Mouse (Mus musculus) heart, embryonic 14.5 days (tissue): ENCODE measurements around the gene Tcf7l2. TPM values are rescaled to one million over a fixed set of nuclear protein-coding genes. Genes with fewer than 3 reads are reported as not detected.

ENCODE experiments used
- ATAC-seq: fragments of 200-750 bp; cut with Nextera tagmentation; 2 replicates; pipeline ENCODE4 v1.8.0; 2017; ENCODE audit warnings: low read depth, moderate TSS enrichment; ENCODE audit not compliant: insufficient number of reproducible peaks, insufficient read depth, low FRiP score
- H3K27ac ChIP-seq, 2 experiments: fragments of 200-500 bp in 1 of 2; fragments of 300-500 bp in 1 of 2; sonication (generic) in 1 of 2; replicated peaks in 1 of 2; 2 replicates each; pipeline ENCODE4 v1.5.1; 2012 to 2014; ENCODE audit warnings: low read depth in 2 of 2, low read length in 2 of 2, control low read depth in 1 of 2, mild to moderate bottlenecking in 1 of 2, mixed read lengths in 1 of 2; ENCODE audit not compliant: control insufficient read depth in 1 of 2, insufficient read depth in 1 of 2
- H3K27me3 ChIP-seq: fragments of 300-500 bp; sonication (generic); 2 replicates; pipeline ENCODE4 v1.6.1; 2014; ENCODE audit warnings: mild to moderate bottlenecking, low read length, control low read depth; ENCODE audit not compliant: control insufficient read depth, insufficient read depth
- H3K36me3 ChIP-seq: fragments of 300-500 bp; sonication (generic); 2 replicates; pipeline ENCODE4 v1.6.1; 2014; ENCODE audit warnings: mild to moderate bottlenecking, control low read depth, low read length, mixed read lengths; ENCODE audit not compliant: control insufficient read depth, insufficient read depth
- H3K4me1 ChIP-seq, 2 experiments: fragments of 200-500 bp in 1 of 2; fragments of 300-500 bp in 1 of 2; sonication (generic) in 1 of 2; 2 replicates each; pipeline ENCODE4 v1.6.1; 2012 to 2014; ENCODE audit warnings: low read length in 2 of 2, control low read depth in 1 of 2, mixed read lengths in 1 of 2; ENCODE audit not compliant: control insufficient read depth in 2 of 2, insufficient read depth in 2 of 2
- H3K4me2 ChIP-seq: fragments of 300-500 bp; sonication (generic); 2 replicates; pipeline ENCODE4 v1.6.1; 2014; ENCODE audit warnings: mild to moderate bottlenecking, low read length
- H3K4me3 ChIP-seq, 2 experiments: fragments of 200-500 bp in 1 of 2; fragments of 300-500 bp in 1 of 2; sonication (generic) in 1 of 2; 2 replicates each; pipeline ENCODE4 v1.5.1; 2012 to 2014; ENCODE audit warnings: low read length in 2 of 2, mild to moderate bottlenecking in 2 of 2, control low read depth in 1 of 2, low read depth in 1 of 2, moderate library complexity in 1 of 2; ENCODE audit not compliant: control insufficient read depth in 1 of 2, insufficient read depth in 1 of 2
- H3K9ac ChIP-seq: fragments of 300-500 bp; sonication (generic); 2 replicates; pipeline ENCODE4 v1.6.1; 2014; ENCODE audit warnings: mild to moderate bottlenecking, low read length
- H3K9me3 ChIP-seq: fragments of 300-500 bp; sonication (generic); 2 replicates; pipeline ENCODE4 v1.6.1; 2016; ENCODE audit warnings: low read length, control low read depth; ENCODE audit not compliant: control insufficient read depth
- WGBS: fragments of 180-500 bp; shearing (Covaris S2); extraction: QIAGEN DNeasy Blood & Tissue Kit; methylation state at CpG from one replicate; pipeline ENCODE4 v1.1.7; 2014; 5-methylcytosine and 5-hydroxymethylcytosine counted together
- polyA plus RNA-seq: library from polyadenylated mRNA; unstranded; fragments of >200 nt; fragmentation: Nextera tagmentation; extraction: Ambion mirVana; gene quantifications from 2 replicates; pipeline ENCODE4 v1.2.1, GENCODE M21; 2014

Gene Tcf7l2
- polyA plus RNA-seq, 1 experiment from 2014 or later: 56.7 TPM

DNA sequence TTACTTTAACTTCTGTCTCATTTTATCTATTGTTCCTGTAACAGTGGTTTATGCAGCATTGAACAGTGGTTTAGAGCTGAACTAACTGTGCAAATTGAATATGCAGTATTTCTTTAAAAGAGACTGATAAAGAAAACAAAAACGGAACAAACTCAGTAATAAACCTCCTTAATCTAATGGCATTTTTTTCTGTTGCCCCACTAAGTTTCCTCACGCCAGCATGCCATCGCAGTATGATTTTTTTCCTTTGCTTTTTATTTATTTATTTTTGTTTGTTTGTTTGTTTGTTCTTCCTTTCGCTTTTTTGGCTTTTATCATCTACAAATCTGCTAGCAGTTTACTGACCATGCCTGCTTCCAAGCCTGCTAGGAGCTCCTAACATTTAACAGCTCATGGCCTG is 183.2 kb downstream of the Tcf7l2 start:
- no peak overlapping the region for H3K4me2 ChIP-seq
- H3K4me3 ChIP-seq: no peak overlapping the region
- H3K36me3 ChIP-seq: peaks cover 49% of the 10 kb centered on the region
- H3K9me3 ChIP-seq: no peaks in the 10 kb centered on the region
- WGBS: 92% methylated on average over 4 of the region's 4 CpGs
- no peak overlapping the region for H3K27ac ChIP-seq
- no peak for ATAC-seq
- no peaks in the 10 kb centered on the region for H3K27me3 ChIP-seq
- no peaks in the 10 kb centered on the region; a peak in 1 of 4 replicates for H3K4me1 ChIP-seq
- H3K9ac ChIP-seq: no peak overlapping the region

DNA sequence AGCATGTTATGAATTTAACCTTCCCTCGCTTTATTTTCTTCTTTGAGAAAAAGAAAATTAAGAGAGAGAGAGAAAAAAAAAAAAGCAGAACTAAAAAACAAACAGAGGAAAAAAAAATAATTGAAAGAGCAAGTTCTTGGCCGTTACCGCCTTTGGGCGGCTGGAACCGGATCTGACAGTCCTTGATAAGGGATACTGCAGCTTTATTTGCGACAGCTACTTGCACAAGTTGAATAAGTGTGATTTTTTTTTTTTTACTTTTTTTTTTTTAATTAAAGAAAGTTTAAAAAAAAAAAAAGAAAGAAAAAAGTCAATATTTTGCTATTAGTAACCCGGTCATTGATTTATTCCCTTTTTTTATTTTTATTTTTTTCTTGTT is 183.8 kb downstream of the Tcf7l2 start:
- Histone ChIP-seq H3K4me2 (no peak overlapping the region), H3K27ac (no peak overlapping the region), H3K4me3 (no peak overlapping the region), H3K4me1 (no peaks in the 10 kb centered on the region; a peak in 1 of 4 replicates), H3K9me3 (no peaks in the 10 kb centered on the region), H3K27me3 (no peaks in the 10 kb centered on the region), H3K9ac (no peak overlapping the region), H3K36me3 (peaks cover 43% of the 10 kb centered on the region)
- 64% methylated on average over 7 of the region's 7 CpGs for WGBS
- no peak for ATAC-seq

DNA sequence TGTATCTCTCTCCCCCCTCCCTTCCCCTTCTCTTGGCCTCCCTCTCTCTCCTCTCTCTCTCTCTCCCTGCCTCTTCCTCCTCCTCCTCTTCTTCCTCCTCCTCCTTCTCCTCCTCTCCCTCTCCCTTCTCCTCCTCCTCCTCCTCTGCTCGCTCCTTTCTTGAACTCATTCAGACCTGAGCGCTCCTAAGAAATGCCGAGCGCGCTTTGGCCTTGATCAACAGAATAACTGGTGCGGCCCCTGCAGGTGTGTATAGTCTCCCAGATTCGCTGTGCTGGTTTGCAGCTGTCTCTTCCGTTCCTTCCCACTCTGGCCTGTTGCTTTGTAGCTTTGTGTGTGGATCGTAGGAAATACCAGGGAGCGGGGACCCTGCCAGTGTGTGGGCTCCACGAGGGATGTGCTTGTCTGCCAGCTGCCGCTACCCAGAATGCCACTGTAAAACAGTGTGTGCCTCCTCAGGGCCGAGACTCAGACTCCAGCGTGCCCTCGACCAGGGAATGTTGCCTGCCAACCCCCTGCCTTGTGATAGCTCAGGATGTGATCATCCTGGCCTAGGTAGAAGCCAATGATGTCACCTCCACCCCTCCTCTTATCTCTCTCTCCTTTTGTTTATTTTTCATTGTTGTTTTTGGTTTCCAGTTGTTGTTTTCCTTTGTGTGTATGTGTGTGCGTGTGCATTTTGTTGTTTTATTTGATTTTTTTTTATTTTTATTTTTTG is 184.3 kb downstream of the Tcf7l2 start:
- H3K4me3 ChIP-seq: no peak overlapping the region
- H3K4me2 ChIP-seq: no peak overlapping the region
- ATAC-seq: no peak
- WGBS: 72% methylated on average over 16 of the region's 16 CpGs
- no peak overlapping the region for H3K9ac ChIP-seq
- no peak overlapping the region for H3K27ac ChIP-seq
- no peaks in the 10 kb centered on the region for H3K9me3 ChIP-seq
- H3K36me3 ChIP-seq: peaks cover 37% of the 10 kb centered on the region
- H3K27me3 ChIP-seq: no peaks in the 10 kb centered on the region
- no peaks in the 10 kb centered on the region; a peak in 1 of 4 replicates for H3K4me1 ChIP-seq

DNA sequence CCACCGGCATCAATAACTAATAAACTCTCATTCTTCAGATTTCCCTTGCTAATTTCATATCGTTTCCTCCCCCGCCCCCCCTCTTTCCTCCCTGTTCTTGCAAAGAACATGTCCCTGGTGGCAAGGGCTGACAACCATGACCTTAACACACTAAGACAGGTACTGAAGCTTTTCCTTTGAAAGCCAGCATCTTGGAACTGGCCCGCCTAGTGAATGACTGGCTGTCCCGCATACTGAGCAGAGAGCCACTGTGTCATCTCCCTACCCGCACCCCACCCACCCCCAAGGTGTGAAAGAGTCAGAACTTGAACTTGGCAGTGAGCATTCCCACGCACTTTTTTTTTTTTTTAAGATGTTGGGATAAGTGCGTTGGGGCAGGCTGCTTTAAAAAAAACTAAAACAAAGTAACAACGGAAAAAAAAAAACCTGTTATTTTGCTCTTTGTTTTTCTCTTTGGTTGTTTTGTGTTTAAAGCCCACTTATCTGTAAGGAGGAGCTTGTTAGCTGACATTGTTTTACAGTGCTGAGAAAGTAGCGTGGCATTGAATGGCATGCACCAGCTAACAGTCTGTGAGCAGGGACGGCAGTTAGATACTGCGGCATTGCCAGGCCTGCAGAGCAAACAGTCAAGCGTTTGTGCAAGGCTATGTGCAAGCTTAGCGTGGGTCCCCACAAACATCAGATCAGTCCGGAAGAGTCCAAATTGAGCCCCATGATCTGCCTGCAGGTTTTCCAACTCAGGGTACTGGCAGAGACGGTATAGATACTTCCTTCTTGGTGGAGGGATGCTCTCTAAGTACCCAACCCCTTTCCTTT is 185.4 kb downstream of the Tcf7l2 start:
- Histone ChIP-seq H3K27ac (no peak overlapping the region), H3K4me2 (no peak overlapping the region), H3K9ac (no peak overlapping the region), H3K27me3 (no peaks in the 10 kb centered on the region), H3K4me3 (no peak overlapping the region), H3K36me3 (peaks cover 33% of the 10 kb centered on the region), H3K4me1 (no peaks in the 10 kb centered on the region; a peak in 1 of 4 replicates), H3K9me3 (no peaks in the 10 kb centered on the region)
- no peak for ATAC-seq
- WGBS: 84% methylated on average over 16 of the region's 16 CpGs

DNA sequence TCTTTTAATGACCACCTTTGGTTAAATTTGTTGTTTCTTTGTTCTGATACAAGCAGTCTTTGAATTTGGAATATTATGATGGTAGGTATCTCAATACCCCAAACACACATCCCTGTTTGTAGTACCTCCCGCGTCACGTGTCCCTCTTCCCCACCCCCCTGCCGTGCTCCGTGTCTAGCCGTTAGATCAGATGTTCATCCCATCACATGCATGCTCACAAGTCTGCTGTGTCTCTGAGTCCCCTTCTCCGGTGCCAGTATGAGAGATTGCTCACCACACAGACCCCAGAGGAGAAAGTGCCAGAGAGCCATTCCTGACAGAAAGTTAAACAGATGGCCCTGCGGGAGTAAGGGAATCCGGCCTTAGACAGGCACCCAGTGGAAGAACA is 186.0 kb downstream of the Tcf7l2 start:
- no peak overlapping the region for H3K4me2 ChIP-seq
- WGBS: 83% methylated on average over 9 of the region's 9 CpGs

DNA sequence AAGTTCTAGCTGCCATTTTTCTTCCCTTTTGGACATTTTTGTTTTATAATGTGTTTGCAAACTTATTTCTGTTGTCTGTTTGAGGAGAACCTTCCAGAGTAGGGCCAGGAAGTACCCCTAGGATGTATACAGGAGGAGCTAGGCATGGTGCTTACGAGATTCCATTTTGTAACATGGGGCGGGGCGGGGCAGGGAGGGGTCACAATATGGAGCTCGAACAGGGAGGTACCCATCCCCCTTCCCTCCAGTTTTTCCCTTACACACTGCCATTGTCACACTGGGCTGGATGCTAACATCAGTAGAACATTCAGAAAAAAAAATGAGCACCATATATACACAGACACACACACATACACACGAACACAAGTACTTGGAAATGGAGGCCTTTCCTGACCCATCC is 187.1 kb downstream of the Tcf7l2 start:
- H3K4me3 ChIP-seq: no peak overlapping the region
- H3K27ac ChIP-seq: no peak overlapping the region
- H3K9ac ChIP-seq: no peak overlapping the region
- H3K27me3 ChIP-seq: no peaks in the 10 kb centered on the region
- 94% methylated on average over 5 of the region's 5 CpGs for WGBS
- no peaks in the 10 kb centered on the region for H3K9me3 ChIP-seq
- H3K4me2 ChIP-seq: no peak overlapping the region
- H3K4me1 ChIP-seq: peaks cover 0 to under 1% of the 10 kb centered on the region in 2 experiments; a peak in 1 of 4 replicates
- no peak for ATAC-seq
- peaks cover 22% of the 10 kb centered on the region for H3K36me3 ChIP-seq

More for the DNA sequence above, 186.0 kb downstream of the Tcf7l2 start:
- Histone ChIP-seq H3K9ac (no peak overlapping the region), H3K9me3 (no peaks in the 10 kb centered on the region), H3K36me3 (peaks cover 27% of the 10 kb centered on the region), H3K4me3 (no peak overlapping the region), H3K27me3 (no peaks in the 10 kb centered on the region), H3K27ac (no peak overlapping the region), H3K4me1 (no peaks in the 10 kb centered on the region; a peak in 1 of 4 replicates)
- ATAC-seq: no peak

DNA sequence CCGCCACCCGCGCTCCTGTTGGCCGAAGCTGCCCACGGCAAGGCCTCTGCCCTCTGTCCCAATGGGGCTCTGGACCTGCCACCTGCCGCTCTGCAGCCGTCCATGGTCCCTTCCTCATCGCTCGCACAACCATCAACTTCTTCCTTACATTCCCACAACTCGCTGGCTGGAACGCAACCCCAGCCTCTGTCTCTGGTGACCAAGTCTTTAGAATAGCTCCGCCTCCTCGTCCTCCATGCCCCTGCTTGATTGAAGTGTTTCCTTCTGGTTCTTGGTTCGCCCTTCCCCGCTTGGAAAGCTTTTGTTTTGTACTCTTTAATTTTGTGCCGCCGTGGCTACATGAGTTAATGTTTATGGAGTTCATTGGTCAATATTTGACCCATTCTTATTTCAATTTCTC is 190.0 kb downstream of the Tcf7l2 start:
- ATAC-seq: no peak
- peaks cover 0 to 13% of the 10 kb centered on the region in 2 experiments; a peak in 2 of 4 replicates for H3K4me1 ChIP-seq
- peaks cover 16% of the 10 kb centered on the region for H3K36me3 ChIP-seq
- no peaks in the 10 kb centered on the region for H3K9me3 ChIP-seq
- no peak overlapping the region for H3K9ac ChIP-seq
- no peaks in the 10 kb centered on the region for H3K27me3 ChIP-seq
- no peak overlapping the region for H3K27ac ChIP-seq
- no peak overlapping the region for H3K4me2 ChIP-seq
- WGBS: 95% methylated on average over 17 of the region's 17 CpGs
- no peak overlapping the region for H3K4me3 ChIP-seq
